Mouse (Mus musculus) bone marrow macrophage, adult 2 months (primary cell): ENCODE measurements around the gene Smad3. TPM values are rescaled to one million over a fixed set of nuclear protein-coding genes. Genes with fewer than 3 reads are reported as not detected.

Experiments
- H3K27ac ChIP-seq: 2 replicates; pipeline ENCODE4 v1.5.1; 2012; ENCODE audit warnings: low read depth, low read length; ENCODE audit not compliant: insufficient read depth
- H3K4me1 ChIP-seq: 2 replicates; pipeline ENCODE4 v1.6.1; 2012; ENCODE audit warnings: low read length; ENCODE audit not compliant: control insufficient read depth, insufficient read depth
- H3K4me3 ChIP-seq: 2 replicates; pipeline ENCODE4 v1.5.1; 2012; ENCODE audit warnings: mild to moderate bottlenecking, low read length, moderate library complexity; ENCODE audit not compliant: insufficient read depth
- CTCF ChIP-seq: IDR thresholded peaks from 2 replicates; pipeline ENCODE4 v1.5.1; 2012; ENCODE audit warnings: low read depth, mild to moderate bottlenecking, low read length, moderate library complexity
- POLR2A ChIP-seq: IDR thresholded peaks from 2 replicates; pipeline ENCODE4 v1.6.1; 2012; ENCODE audit warnings: mild to moderate bottlenecking, low read depth, low read length, borderline replicate concordance
- polyA plus RNA-seq: library from polyadenylated mRNA; stranded (reverse); fragments of >200 nt; gene quantifications from 2 replicates; pipeline ENCODE4 v1.2.4, GENCODE M21; 2012; ENCODE audit not compliant: missing spikeins, insufficient read depth, insufficient read length

Smad3 gene
- polyA plus RNA-seq, 1 experiment = 6.5 TPM

DNA sequence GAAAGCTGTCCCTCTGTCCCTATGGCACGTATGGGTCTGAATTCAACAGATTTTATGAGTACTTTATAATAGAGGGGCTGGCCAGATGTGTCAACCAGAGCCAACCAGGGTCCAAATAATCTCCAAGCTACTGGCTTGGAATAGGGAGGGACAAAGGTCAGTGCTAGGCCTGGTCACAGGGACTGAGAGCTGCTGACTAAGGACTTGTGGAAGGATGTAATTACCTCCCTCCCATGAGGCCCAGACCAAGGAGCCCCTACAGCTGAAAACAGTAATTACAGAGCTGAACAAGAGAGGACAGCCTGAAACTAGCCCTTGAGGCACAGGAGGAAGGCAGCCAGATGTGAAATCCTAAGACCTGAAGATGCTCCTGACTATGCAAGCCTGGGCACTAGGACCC is 89.2 kb downstream of the Smad3 start:
- H3K4me1 ChIP-seq = peaks cover 6% of the 10 kb centered on the region

DNA sequence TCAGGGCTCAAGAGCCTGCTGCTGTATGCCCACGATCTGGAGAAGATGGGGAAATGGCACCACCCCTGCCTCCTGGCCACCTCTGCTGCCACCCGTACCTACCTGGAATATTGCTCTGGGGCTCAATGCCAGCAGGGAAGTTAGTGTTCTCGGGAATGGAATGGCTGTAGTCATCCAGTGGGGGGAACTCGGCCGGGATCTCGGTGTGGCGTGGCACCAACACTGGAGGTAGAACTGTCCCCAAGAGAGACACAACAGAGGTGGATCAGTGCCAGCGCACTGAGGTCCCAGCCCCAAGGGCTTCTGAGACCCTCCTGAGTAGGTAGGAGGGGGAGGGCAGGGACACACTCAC is 90.4 kb downstream of the Smad3 start:
- no peak for TF ChIP-seq POLR2A
- no peak for TF ChIP-seq CTCF
- Histone ChIP-seq H3K4me3 (no peak overlapping the region), H3K27ac (no peak overlapping the region), H3K4me1 (no peaks in the 10 kb centered on the region)

More for the DNA sequence above, 89.2 kb downstream of the Smad3 start:
- TF ChIP-seq POLR2A (no peak), CTCF (no peak)
- H3K4me3 ChIP-seq = no peak overlapping the region
- H3K27ac ChIP-seq = no peak overlapping the region

DNA sequence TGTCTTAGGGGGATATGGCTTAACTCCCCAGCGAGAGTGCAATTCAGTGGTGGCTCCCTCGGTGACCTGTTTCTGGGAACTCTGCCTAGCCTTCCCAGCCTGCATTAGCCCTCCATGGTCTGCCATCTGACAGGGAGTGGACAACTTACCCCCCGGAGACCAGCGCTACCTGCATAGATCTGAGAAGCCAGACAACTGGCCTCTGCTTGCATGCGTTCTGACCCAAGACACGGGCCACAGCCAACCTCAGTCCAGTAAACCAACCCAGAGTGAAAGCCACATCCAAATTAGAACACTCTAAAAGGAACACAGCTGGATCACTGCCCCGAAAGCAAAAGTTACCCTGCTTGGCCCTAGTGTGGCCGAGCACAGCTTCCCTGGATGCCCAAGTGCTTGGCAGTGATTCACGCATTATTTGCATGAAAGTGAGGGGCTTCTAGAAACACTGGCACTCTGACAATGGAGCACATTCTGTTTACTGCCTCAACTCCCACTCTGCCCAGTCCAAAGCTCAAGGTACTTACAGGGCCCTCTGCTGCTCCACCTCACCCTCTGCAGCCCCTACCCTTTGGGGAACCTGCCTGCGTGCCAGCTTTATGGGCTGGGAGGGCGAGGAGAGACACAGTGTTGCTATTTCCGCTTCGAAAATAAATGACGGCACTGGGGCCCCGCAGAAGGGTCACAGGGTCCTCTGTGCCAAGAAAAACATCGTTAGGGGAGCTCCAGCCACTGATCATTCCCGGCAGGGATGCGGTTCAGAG is 91.0 kb downstream of the Smad3 start:
- no peak for TF ChIP-seq POLR2A
- TF ChIP-seq CTCF = no peak
- H3K4me3 ChIP-seq = no peak overlapping the region
- H3K4me1 ChIP-seq = no peaks in the 10 kb centered on the region
- no peak overlapping the region for H3K27ac ChIP-seq

DNA sequence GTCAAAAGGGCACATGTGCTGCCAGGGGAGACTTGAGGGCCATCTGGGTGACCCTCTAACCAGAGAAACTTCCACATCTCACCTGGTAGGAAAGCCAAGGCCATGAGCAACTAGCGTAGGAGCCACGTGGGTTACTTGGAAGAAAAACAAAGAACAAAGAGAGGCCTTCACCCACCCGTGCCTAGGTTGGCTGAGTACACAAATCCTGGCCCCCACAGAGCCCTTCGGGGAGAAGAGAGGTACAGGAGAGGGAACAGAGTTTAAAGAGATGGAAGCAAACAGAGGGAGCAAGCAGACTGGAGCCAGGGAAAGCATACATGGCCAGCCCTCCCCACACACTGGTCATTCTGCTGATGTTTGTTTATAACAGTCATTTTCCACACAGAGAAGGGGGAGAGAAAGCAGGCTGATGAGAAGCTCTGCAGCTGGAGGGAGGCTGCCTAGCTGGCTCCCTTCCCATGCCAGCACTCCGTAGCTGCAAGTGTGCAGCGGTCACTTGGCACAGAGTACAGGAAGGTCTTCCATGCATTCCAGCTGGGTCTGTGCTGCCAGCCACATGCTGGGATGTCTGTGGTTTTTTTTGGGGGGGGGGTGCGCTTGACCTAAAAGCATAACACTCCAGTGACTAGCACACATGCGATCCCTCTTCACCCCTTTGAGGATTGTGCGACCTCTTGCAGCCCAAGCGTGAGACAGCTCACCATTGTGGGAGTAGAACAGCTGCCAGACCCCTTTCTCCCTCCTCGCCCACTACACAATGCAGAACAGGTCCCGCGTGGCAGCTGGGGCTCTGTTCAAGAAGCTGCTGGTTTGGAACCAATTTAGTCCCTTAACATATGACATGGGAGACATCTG is 92.8 kb downstream of the Smad3 start:
- Histone ChIP-seq H3K27ac (no peak overlapping the region), H3K4me3 (no peak overlapping the region), H3K4me1 (no peaks in the 10 kb centered on the region)
- no peak for TF ChIP-seq POLR2A
- TF ChIP-seq CTCF = no peak

DNA sequence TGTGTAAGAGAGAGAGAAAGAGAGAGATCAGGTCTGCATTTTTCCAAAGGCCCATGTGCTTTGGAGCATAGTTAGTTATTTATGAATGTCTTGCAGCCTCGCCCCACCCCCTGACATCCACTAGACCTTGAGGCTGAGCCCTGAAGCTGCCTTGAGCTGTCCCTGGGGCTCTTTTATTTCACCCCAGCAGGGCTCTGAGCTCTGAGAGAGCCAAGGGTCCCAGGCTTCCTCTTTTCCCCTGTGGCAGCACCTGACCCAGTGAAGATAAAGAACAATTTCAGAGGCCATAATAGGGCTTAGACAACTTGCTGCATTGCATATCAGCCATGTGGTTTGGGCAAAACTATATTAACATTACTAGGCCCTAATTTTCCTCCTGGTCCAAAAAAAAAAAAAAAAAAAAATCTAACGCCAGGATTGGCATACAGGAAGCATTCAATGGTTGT is 93.5 kb downstream of the Smad3 start:
- Histone ChIP-seq H3K27ac (no peak overlapping the region), H3K4me3 (no peak overlapping the region), H3K4me1 (no peaks in the 10 kb centered on the region)
- no peak for TF ChIP-seq CTCF
- TF ChIP-seq POLR2A = no peak

DNA sequence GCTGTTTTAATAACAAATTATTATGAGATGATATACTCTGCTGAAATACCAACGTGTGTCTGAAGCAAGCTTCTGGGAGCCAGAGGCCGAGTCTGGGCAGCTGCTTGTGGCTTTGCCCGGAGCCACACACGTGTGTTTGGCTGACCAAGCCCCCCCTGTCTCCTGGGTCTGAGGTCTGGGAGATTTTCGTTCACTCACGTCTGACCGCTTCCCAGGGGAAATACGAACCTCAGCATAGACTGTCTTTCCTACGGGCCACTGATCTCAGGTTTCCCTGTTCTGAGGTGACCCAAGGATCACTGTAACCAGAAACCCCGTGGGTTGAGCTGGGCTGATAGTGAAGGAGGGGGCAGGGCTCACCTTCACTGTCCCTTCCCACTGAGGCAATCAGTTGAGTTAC is 94.6 kb downstream of the Smad3 start:
- TF ChIP-seq POLR2A (no peak), CTCF (no peak)
- Histone ChIP-seq H3K4me1 (no peaks in the 10 kb centered on the region), H3K4me3 (no peak overlapping the region), H3K27ac (no peak overlapping the region)

DNA sequence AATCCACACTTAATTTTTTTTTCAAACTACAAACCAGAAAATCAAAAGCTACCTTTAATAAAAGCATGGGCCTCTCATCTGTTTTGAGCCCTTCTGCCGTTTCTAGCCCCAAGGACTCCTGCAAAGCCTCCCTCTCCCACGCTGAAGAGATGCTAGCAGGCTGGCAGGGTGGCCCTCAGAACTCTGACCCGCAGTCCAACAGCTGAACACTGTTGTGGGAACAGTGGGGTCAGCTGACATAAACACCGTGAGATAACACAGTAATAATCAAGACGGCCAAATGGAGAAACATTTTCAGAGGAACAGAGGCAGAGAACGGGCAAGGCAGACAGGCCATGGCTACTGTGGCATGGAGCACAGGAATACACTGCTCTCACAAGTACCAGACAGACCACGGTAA is 95.0 kb downstream of the Smad3 start:
- no peak overlapping the region for H3K4me3 ChIP-seq
- H3K4me1 ChIP-seq = no peaks in the 10 kb centered on the region
- H3K27ac ChIP-seq = no peak overlapping the region
- TF ChIP-seq POLR2A (no peak), CTCF (no peak)

DNA sequence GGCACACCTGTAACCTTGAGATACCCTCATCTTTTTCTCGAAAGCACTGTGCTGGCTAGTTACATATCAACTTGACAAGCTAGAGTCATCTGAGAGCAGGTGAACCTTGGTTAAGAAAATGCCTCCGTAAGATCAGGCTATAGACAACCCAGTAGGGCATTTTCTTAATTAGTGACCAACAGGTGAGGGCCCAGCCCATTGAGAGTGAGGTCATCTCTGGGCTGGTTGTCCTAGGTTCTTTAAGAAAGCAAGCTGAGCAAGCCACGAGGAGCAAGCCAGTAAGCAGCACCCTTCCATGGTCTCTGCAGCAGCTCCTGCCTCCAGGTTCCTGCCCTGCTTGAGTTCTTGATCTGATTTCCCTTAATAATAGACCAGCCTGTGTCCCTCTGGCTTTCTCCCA is 97.1 kb downstream of the Smad3 start:
- TF ChIP-seq POLR2A (no peak), CTCF (no peak)
- no peak overlapping the region for H3K4me3 ChIP-seq
- no peak overlapping the region for H3K27ac ChIP-seq
- no peaks in the 10 kb centered on the region for H3K4me1 ChIP-seq

DNA sequence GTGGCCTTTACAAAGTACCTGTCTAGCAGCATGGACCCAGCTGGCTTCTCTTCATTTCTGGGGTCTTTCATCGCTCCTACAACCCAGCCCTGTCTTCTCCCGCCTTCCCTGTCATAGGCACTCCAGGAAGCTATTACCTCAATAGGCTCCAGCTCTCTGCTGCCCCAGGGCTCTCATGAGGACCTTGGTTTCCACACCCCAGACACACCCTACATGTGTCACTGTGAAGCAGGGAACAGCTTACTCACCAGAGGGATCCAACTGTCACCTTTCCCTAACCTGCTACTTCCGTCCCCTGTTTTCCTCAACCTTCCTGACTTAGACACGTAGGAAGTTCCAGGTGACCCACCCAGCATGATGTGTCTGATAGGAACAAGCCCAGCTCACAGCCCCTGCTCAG is 97.7 kb downstream of the Smad3 start:
- H3K27ac ChIP-seq = no peak overlapping the region
- no peak for TF ChIP-seq CTCF
- no peak for TF ChIP-seq POLR2A
- H3K4me3 ChIP-seq = no peak overlapping the region
- H3K4me1 ChIP-seq = no peaks in the 10 kb centered on the region

DNA sequence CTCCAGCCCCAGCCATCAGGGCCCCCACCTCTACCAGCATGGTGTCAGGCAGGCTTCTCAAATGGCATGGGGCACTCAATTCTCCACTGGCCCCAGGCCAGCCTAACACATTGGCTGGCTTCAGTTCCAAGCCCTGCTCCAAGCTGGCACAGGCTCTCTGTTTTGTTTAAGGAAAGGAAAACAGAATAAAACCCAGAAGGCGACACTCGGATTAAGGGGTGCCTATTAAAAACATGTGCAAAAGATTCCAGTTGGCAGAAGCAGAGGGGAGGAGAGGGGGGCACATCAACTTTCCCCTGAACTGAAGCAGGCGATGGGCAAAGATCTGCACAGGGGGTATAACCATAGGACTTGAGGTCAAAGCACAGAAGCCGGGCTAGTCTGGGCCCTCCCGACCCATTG is 98.8 kb downstream of the Smad3 start:
- no peak for TF ChIP-seq POLR2A
- TF ChIP-seq CTCF = no peak

More for the DNA sequence above, 98.8 kb downstream of the Smad3 start:
- no peak overlapping the region for H3K27ac ChIP-seq
- no peaks in the 10 kb centered on the region for H3K4me1 ChIP-seq
- no peak overlapping the region for H3K4me3 ChIP-seq
